Mouse (Mus musculus) G1E-ER4 (cell line): Measurements from ENCODE around the gene Acp5. TPM values are rescaled to one million over a fixed set of nuclear protein-coding genes. Genes with fewer than 3 reads are reported as not detected.

Experiments
- GATA1 ChIP-seq: IDR thresholded peaks from one replicate; pipeline ENCODE4 v1.8.0; 2012; ENCODE audit warnings: low read length, inconsistent platforms
- polyA plus RNA-seq: library from polyadenylated mRNA; stranded (reverse); fragments of >175 nt; gene quantifications from 2 replicates; pipeline ENCODE4 v1.2.3, GENCODE M21; 2012

Gene Acp5
- polyA plus RNA-seq, 1 experiment = 19.9 TPM

DNA sequence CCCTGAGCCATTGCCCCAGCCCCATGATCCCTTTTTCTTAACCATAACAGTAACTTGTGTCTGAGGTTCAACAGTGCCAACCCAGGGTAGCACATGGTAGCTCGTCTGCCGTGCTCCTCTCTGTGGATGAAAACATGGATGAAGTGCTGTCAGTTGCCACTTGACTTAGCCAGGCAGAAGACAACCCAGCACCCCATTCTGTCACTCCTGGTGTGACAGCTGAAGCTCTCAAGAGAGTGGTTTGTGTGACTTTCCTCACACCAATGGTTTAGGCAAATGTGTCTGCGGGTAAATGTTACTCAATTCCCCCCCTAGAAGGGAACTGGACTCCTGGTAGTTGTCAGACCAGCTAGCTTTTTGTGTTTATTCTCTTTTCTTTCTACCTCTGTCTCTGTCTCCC lies 13.5 kb downstream of the Acp5 start:
- no peak for TF ChIP-seq GATA1

DNA sequence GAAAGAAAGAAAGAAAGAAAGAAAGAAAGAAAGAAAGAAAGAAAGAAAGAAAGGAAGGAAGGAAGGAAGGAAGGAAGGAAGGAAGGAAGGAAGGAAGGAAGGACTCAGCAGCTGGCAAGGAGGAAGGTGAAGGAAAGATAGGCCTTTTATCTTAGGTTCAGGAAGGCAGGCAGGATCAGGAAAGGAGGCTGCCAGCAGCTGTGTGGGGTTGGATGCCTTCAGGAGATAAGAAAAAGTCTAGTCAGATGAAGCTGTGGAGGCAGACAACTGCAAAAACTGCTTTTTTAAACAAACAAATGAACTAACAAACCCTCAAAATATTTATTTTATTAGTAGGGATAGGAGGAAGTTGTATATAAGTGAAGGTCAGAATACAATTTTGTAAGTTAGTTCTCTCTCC lies 14.0 kb downstream of the Acp5 start:
- peak; percentile 18 for TF ChIP-seq GATA1

DNA sequence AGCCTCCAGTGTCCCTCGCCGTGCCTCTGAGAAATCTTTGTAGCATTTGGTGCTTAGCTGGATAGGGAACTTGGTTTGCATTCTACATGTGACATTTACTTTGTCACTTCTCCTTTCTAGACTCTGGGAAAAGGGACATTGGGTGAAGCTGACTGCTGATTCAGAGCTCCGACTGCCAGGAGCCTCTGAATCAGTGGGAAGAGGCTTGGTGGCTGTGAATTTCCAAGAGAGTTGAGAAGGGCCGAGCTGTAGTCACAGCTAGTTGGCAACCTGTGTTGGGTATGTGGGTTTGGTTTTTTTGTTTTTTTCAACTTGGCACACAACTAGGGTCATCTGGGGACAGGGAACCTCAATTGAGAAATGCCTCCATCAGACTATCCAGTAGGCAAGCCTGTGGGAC lies 16.0 kb downstream of the Acp5 start:
- no peak for TF ChIP-seq GATA1

DNA sequence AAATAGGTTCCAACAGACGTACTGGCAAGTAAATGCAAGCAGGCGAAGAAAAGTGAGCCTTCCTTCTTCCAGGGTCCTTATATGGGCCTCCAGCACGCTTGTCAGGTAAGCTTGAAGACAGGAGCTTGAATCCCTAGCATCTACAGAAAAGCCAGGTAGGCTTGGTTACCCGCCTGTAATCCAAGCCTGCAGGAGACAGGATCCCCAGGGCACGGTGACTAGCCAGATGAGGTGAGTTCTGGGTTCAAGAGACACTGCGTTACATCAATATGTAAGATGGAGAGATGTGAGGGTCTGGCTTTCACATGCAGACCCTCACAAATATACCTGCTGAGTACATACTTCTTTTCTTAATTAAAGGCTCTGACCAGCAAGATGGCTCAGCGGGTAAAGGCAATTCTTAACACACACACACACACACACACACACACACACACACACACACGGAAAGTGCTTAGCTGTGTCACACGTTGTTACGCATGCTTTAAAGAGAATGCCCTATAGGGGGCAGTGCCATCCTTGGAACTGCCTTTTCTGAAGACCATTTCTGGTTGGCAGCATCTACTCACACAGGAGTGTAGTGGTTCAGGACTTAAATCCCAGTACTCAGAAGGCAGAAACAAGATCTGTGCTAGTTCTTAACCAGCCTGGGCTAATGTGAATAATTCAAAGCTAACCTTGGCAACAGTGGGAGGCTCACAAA lies 17.6 kb downstream of the Acp5 start:
- no peak for TF ChIP-seq GATA1

DNA sequence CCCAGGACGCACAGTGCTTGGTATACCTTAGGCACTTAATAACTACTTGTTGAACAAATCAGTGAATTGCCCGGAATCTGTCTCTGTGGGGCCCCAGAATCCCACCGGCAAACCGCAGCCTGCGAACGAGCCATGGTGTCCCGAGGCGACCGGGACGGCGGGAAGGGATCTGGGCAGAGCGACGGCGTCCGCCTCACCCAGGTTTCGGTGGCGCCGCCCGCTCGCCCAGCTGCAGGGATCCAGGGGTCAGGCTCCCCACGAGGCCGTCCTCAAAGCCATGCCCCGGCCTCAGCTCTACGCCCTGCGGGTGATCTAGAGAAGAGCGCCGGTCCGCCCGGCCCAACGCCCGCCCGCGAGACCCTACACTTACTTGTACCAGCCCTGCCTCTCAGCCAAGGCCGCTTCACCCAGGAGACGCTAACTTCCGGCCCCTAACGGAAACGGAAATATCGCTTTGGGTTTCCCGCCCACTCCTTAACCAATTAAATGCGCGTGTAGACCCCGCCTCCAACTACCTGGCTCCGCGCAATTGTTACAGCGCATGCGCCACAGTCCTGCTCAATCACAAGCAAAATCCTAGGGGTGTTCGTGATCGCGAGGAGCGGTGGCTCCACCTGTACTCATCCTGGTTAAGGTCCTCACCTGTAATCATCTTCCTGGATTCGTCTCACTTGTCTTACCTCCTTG lies 18.6 kb downstream of the Acp5 start, which contains the start of gene Elof1:
Gene Elof1 (minus strand): TSS at position 433 of the 687 bp plus-strand sequence.
- TF ChIP-seq GATA1 = no peak

DNA sequence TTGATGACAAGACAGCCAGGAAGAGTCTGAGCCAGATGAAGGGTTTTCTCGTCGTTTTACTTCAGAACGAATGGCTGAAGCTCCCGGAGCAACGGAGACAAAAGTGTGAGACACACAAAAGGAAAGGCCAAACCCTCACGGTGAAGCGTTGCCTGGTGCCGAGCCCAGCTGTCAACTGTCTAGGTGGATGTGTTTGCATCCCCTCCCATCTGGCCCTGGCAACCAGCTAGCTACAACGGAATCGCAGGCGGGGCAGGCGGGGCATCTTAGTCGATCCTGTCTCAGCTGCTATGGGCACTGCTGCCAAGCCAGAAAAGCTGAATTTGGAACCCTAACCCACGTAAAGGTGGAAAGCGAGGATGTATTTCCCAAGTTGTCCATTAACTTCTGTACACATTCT lies 19.4 kb downstream of the Acp5 start:
- TF ChIP-seq GATA1 = no peak

DNA sequence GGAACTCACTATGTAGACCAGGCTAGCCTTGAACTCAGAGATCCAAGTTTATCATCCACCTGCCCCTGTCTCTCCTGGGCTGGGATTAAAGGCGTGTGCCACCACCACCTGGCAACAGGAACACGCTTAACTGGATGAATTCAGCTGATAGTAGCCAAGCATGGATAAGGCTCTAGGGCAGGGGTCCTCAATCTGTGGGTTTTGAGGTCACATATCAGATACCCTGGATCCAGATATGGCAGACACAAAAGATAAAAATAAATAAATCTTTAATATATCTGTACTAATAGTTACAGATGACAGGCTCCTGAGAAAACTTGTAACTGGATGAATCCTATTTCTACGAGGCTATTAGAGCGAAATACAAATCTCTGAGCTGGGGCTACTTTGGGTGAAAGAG lies 19.9 kb downstream of the Acp5 start:
- no peak for TF ChIP-seq GATA1

DNA sequence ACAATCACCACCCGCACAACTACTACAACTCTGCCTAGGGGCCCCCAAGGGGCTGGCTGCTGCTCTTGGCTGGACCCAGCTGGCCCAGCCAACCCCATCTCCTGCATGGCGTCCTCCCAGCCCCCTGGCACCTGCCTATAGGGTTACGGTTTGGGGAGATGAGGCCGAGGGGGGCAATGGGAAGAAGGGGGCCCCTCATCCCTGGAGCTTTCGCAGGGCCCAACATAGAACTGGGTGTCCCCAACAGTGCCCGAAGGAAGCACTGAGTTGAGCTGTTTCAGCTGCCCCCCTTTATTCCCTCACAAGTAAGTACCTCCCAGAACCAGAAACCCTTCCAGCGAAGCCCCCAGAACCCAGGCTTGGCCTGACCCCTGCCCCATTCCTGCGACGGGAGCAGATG lies 27.3 kb downstream of the Acp5 start:
- no peak for TF ChIP-seq GATA1

DNA sequence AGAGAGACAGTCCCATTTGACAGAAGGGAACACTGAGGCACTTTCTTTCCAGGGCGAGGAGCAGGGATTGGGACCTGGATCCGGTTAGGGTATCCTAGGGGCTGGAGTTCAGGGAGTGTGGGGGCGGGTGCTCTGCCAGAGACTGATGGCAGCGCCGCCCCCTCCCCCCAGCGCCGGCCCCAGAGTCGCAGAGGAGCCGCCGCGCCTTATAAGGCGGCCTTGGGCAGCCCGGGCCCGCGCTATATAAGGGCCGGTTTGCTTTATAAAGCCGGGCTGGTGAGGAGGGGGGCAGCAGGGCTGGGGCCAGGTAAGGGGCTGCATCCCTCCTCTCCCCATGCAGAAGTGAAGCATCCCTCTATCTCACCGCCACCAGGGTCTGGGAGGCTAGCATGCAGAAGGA lies 35.6 kb downstream of the Acp5 start:
- no peak for TF ChIP-seq GATA1

DNA sequence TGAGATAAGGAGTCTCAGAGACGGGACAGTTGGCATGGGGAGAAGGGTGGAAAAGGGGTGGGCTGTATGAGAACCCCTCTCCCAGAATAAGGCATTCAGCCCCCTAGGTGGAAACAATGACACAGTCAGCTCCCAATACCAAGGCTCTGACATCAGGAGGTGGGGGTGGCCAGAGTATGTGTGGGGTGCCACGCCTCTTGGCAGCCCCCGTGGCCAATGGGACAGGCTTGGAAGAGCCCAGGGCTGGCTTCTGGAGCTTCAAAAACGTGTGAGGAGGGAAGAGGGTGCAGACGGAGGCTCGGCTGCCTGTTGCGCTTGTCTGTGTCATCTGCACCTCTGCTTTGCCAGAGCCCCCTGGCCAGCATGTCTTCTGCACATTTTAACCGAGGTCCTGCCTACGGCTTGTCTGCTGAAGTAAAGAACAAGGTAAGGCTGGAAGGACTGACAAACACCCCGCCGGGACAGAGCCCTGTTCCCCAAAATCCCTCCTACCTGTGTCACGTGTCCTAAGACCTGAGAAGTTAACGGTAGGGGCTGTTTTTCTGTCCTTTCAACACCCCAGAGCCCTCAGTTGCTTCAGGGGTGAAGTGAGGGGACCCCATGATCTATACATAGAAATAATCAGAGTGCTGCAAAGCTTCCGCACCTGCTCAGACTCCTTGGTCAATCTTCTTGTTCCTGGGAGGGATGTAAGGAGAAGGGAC lies 36.4 kb downstream of the Acp5 start, which contains the start of gene Cnn1:
Gene Cnn1 (plus strand): TSS at position 224 of the 704 bp plus-strand sequence.
- no peak for TF ChIP-seq GATA1

DNA sequence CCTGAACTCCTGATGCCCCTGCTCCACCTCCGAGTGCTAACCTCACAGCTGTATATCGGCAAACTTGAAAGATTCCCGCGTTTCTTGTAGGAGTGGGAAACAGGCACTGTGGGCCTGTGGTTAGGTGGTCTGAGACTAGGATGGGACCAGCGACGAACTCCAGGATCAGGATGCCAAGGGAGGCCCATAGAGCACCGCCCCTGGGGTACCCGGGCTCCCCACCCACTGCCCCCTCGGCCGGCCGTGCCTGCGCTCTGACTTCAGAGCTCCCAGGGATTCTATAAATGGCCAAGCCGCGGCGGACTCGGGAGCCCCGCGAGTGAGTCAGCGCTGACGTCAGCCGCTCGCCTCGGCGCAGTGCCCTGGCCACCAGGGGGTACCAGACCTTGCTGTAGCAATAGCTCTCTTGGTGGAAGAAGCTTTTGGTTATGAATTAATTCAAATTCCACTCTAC lies 39.6 kb downstream of the Acp5 start:
- TF ChIP-seq GATA1 = no peak

DNA sequence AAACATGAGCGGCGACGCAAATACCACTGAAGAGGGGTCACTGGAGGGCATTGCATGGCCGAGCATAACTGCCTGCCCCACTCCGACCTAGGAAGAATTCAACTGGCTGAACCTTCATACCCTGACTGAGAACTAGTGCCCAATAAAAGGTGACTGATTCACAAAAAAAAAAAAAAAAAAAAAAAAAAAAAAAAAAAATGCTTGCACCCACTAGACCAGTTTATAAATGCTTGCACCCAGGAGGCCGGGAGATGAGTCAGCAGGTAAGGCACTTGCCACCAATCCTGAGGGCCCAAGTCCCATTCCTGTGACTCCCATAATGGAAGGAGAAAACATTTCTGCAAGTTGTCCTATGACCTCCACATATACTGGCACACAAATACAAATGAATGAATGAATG lies 42.8 kb downstream of the Acp5 start:
- TF ChIP-seq GATA1 = no peak

DNA sequence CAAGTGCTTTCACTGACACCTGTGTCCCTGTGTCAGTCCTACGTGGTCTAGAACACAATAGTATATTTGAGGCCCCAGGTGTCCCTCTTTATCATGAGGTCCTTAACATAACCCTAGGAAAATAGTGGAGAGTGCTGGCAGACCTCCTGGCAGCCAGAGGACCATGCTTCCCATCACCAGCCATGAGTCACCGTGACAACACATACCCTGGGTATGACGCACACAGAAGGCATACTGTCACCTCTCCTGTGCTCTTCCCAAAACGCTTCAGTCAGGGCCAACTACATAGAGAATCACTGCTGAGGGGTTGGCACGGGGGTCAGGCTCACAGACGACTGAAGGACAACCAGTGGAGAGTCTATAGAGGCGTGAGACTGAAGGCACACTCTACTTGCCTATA lies 45.5 kb downstream of the Acp5 start:
- no peak for TF ChIP-seq GATA1

DNA sequence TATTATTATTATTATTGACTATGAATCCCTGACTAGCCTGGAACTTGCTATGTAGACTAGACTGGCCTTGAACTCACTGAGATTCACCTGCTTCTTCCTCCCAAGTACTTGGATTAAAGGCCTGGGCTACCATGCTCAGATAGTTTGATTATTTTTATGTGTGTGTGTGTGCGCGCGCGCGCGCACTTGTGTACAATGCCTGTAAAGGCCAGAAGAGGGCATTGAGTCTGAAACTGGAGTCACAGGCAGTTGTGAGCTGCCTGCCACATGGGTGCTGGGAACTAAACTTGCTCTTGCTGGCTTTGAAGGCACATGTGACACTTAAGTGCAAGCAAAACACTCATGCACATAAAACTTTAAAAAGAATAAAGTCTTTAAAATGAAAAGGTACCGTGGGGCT lies 46.2 kb downstream of the Acp5 start:
- TF ChIP-seq GATA1 = no peak

DNA sequence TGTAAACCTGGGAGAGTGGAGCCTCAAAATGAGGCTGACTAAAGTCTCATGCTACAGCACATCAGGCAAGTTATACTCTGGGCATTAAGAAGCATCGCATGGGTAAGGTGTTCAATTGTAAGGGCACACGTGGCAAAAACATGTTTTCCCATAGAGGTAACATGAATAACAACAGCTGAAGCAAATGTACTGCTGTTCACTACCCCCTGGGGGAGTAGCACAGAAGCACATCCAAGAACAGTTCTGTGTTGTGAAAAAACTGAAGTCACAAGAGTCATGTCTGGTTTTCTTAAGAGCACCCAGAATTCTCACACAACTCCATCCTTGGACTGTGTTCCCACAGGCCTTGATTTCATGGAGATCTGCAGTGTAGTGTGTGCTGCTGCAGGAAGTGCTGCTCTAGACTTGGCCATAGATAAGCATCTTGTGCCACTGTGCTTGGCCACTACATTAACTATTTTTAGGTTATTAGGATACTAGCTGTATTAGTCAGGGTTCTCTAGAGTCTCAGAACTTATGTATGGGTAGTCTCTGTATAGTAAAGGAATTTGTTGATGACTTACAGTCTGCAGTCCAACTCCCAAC lies 48.4 kb downstream of the Acp5 start:
- TF ChIP-seq GATA1 = no peak

DNA sequence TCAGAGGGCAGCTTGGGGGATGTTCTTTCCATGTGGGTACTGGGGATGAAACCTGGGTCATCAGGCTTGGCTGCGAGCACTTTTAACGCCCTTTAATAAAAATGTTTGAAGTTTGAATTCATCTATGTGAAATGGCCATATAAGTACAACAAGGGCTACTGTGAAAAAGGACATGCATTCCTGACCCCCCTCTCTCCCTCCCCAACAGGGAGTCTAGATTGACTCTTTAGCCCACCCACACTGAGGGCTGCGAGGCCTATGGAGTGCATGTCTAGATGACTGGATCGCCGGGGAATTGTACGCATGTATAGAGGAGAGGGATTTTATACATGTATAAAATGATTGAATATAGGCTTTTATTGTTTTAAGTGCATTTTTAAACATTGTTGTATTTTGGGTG lies 49.5 kb downstream of the Acp5 start:
- no peak for TF ChIP-seq GATA1
